Mouse (Mus musculus) G1E (cell line): ENCODE data around the gene Baz1a.

Experiments
- CTCF ChIP-seq: IDR thresholded peaks from 2 replicates; pipeline ENCODE4 v1.5.1; 2012; ENCODE audit warnings: low read depth, low read length, inconsistent platforms, mixed read lengths
- GATA2 ChIP-seq: IDR thresholded peaks from 2 replicates; pipeline ENCODE4 v1.6.1; 2012; ENCODE audit warnings: low read depth, low read length, inconsistent platforms, borderline replicate concordance

- TF ChIP-seq CTCF (no peak), GATA2 (no peak)
Observed at GRCm38 (mm10) chr12:54980939-54981338, 33.2 kb downstream of the Baz1a start.
